Mouse (Mus musculus) forebrain, embryonic 10.5 days (tissue): Measurements from ENCODE around the gene Selenon. TPM values are rescaled to one million over a fixed set of nuclear protein-coding genes. Genes with fewer than 3 reads are reported as not detected.
A peak's percentile ranks its signal among the peaks of the same experiment; 100 is the strongest.
"Not testable (repeated sequence)": the region's sequence is repeated elsewhere in the genome, so short reads cannot be mapped to it uniquely, and the experiment has no call there.

Experiments
- DNase-seq: peaks from one replicate; pipeline ENCODE4 v3.0.0-alpha.2; 2017; ENCODE audit warnings: low spot score; ENCODE audit errors: extremely low spot score
- H3K27ac ChIP-seq: fragments of 300-500 bp; sonication (generic); 2 replicates; pipeline ENCODE4 v1.5.1; 2016; ENCODE audit warnings: mild to moderate bottlenecking
- H3K27me3 ChIP-seq: fragments of 300-500 bp; sonication (generic); 2 replicates; pipeline ENCODE4 v1.6.1; 2016; ENCODE audit warnings: mild to moderate bottlenecking; ENCODE audit not compliant: poor library complexity, severe bottlenecking
- H3K36me3 ChIP-seq: fragments of 300-500 bp; sonication (generic); replicated peaks from 2 replicates; pipeline ENCODE4 v1.6.1; 2016; ENCODE audit warnings: mild to moderate bottlenecking, moderate library complexity
- H3K4me1 ChIP-seq: fragments of 300-500 bp; sonication (generic); 2 replicates; pipeline ENCODE4 v1.6.1; 2016
- H3K4me3 ChIP-seq: fragments of 300-500 bp; sonication (generic); 2 replicates; pipeline ENCODE4 v1.5.1; 2016; ENCODE audit warnings: mild to moderate bottlenecking, moderate library complexity
- H3K9me3 ChIP-seq: fragments of 300-500 bp; sonication (generic); 2 replicates; pipeline ENCODE4 v1.6.1; 2016; ENCODE audit warnings: mild to moderate bottlenecking, moderate library complexity
- WGBS: fragments of 180-500 bp; shearing (Covaris S2); methylation state at CpG from one replicate; pipeline ENCODE4 v1.1.7; 2016; 5-methylcytosine and 5-hydroxymethylcytosine counted together
- polyA plus RNA-seq: library from polyadenylated mRNA; unstranded; fragments of >200 nt; fragmentation: Nextera tagmentation; extraction: Ambion mirVana; gene quantifications from 2 replicates; pipeline ENCODE4 v1.2.1, GENCODE M21; 2016

Gene Selenon
- polyA plus RNA-seq, 1 experiment from 2014 or later = 9.3 TPM

- H3K9me3 ChIP-seq = no peaks in the 10 kb centered on the region
- H3K36me3 ChIP-seq = peaks cover 22% of the 10 kb centered on the region
- no peak for DNase-seq
- H3K4me3 ChIP-seq = peak overlapping the region; percentile 81
- H3K27me3 ChIP-seq = no peaks in the 10 kb centered on the region
- H3K4me1 ChIP-seq = peaks cover 39% of the 10 kb centered on the region
- peak overlapping the region; percentile 97 for H3K27ac ChIP-seq
- 85% methylated on average over 6 of the region's 6 CpGs for WGBS
Observed at GRCm38 (mm10) chr4:134511730-134512129, 40.2 kb downstream of the Selenon start.

- H3K27me3 ChIP-seq = no peaks in the 10 kb centered on the region
- H3K36me3 ChIP-seq = peaks cover 20% of the 10 kb centered on the region
- H3K9me3 ChIP-seq = no peaks in the 10 kb centered on the region
- H3K27ac ChIP-seq = peak within 1 kb of the TSS; percentile 97
- H3K4me1 ChIP-seq = peaks cover 39% of the 10 kb centered on the region
- peak; percentile 94 for DNase-seq
- peak within 1 kb of the TSS; percentile 81 for H3K4me3 ChIP-seq
- under 1% methylated on average over 42 of the region's 42 CpGs for WGBS
Observed at GRCm38 (mm10) chr4:134510845-134511411, 41.0 kb downstream of the Selenon start, which contains the start of gene Aunip. Gene Aunip, plus strand, starts transcription at chr4:134510999.

GRCm38 (mm10) chr4:134510396-134510795 is 41.6 kb downstream of the Selenon start:
- WGBS = 73% methylated on average over 4 of the region's 4 CpGs
- Histone ChIP-seq H3K4me1 (peaks cover 39% of the 10 kb centered on the region), H3K27me3 (no peaks in the 10 kb centered on the region), H3K4me3 (peak overlapping the region; percentile 81), H3K36me3 (peaks cover 20% of the 10 kb centered on the region), H3K9me3 (no peaks in the 10 kb centered on the region), H3K27ac (0 out of 2 replicates have a peak overlapping the region, but pooled peaks have one; percentile 35)
- DNase-seq = no peak

- H3K36me3 ChIP-seq = no peaks in the 10 kb centered on the region
- H3K4me3 ChIP-seq = no peak overlapping the region
- DNase-seq = no peak
- H3K27ac ChIP-seq = no peak overlapping the region
- H3K4me1 ChIP-seq = peaks cover 8% of the 10 kb centered on the region
- no peaks in the 10 kb centered on the region for H3K27me3 ChIP-seq
- WGBS = 87% methylated on average over 19 of the region's 19 CpGs
- no peaks in the 10 kb centered on the region for H3K9me3 ChIP-seq
Observed at GRCm38 (mm10) chr4:134506713-134507112, 45.3 kb downstream of the Selenon start.

GRCm38 (mm10) chr4:134505966-134506594 is 45.9 kb downstream of the Selenon start:
- H3K36me3 ChIP-seq = no peaks in the 10 kb centered on the region
- WGBS = 67% methylated on average over 3 of the region's 4 CpGs
- no peaks in the 10 kb centered on the region for H3K27me3 ChIP-seq
- no peaks in the 10 kb centered on the region for H3K9me3 ChIP-seq
- H3K4me3 ChIP-seq = no peak overlapping the region
- H3K4me1 ChIP-seq = peaks cover 2% of the 10 kb centered on the region; the same call in 1 of the 2 replicates
- no peak overlapping the region for H3K27ac ChIP-seq
- no peak for DNase-seq

- DNase-seq = no peak
- Histone ChIP-seq H3K4me1 (no peaks in the 10 kb centered on the region), H3K27ac (no peak overlapping the region), H3K27me3 (no peaks in the 10 kb centered on the region), H3K9me3 (no peaks in the 10 kb centered on the region), H3K36me3 (no peaks in the 10 kb centered on the region), H3K4me3 (no peak overlapping the region)
- WGBS = 92% methylated on average over 4 of the region's 4 CpGs
Observed at GRCm38 (mm10) chr4:134505303-134505789, 46.6 kb downstream of the Selenon start.

- no peak overlapping the region for H3K27ac ChIP-seq
- no peaks in the 10 kb centered on the region for H3K9me3 ChIP-seq
- no peak overlapping the region for H3K4me3 ChIP-seq
- DNase-seq = no peak
- H3K36me3 ChIP-seq = no peaks in the 10 kb centered on the region
- no peaks in the 10 kb centered on the region for H3K27me3 ChIP-seq
- 83% methylated on average over 4 of the region's 4 CpGs for WGBS
- no peaks in the 10 kb centered on the region for H3K4me1 ChIP-seq
Observed at GRCm38 (mm10) chr4:134503686-134504357, 48.1 kb downstream of the Selenon start.

GRCm38 (mm10) chr4:134501095-134501494 is 50.9 kb downstream of the Selenon start:
- 91% methylated on average over 6 of the region's 6 CpGs for WGBS

GRCm38 (mm10) chr4:134498983-134499382 is 53.0 kb downstream of the Selenon start:
- Histone ChIP-seq H3K4me1 (peaks cover 33% of the 10 kb centered on the region), H3K27me3 (peaks cover 32% of the 10 kb centered on the region)
- H3K36me3 ChIP-seq, H3K4me3 ChIP-seq, DNase-seq, H3K9me3 ChIP-seq, H3K27ac ChIP-seq: not testable (repeated sequence)
- 89% methylated on average over 6 of the region's 6 CpGs for WGBS

More at GRCm38 (mm10) chr4:134501095-134501494, 50.9 kb downstream of the Selenon start:
- no peaks in the 10 kb centered on the region for H3K36me3 ChIP-seq
- H3K9me3 ChIP-seq = no peaks in the 10 kb centered on the region
- no peak overlapping the region for H3K27ac ChIP-seq
- H3K4me1 ChIP-seq = peaks cover 17% of the 10 kb centered on the region
- H3K4me3 ChIP-seq = no peak overlapping the region
- H3K27me3 ChIP-seq = peaks cover 26% of the 10 kb centered on the region
- DNase-seq = no peak

- no peaks in the 10 kb centered on the region for H3K36me3 ChIP-seq
- peaks cover 32% of the 10 kb centered on the region for H3K27me3 ChIP-seq
- no peak for DNase-seq
- peaks cover 33% of the 10 kb centered on the region for H3K4me1 ChIP-seq
- 86% methylated on average over 12 of the region's 12 CpGs for WGBS
- H3K4me3 ChIP-seq = no peak overlapping the region
- H3K9me3 ChIP-seq = no peaks in the 10 kb centered on the region
- no peak overlapping the region for H3K27ac ChIP-seq
Observed at GRCm38 (mm10) chr4:134497986-134498731, 53.8 kb downstream of the Selenon start.

GRCm38 (mm10) chr4:134497223-134497622 is 54.7 kb downstream of the Selenon start:
- Histone ChIP-seq H3K27me3 (peaks cover 32% of the 10 kb centered on the region), H3K4me1 (peaks cover 33% of the 10 kb centered on the region), H3K4me3 (peak overlapping the region; percentile 66), H3K9me3 (no peaks in the 10 kb centered on the region), H3K27ac (peak overlapping the region; percentile 80), H3K36me3 (no peaks in the 10 kb centered on the region)
- no peak for DNase-seq
- WGBS = 16% methylated on average over 6 of the region's 6 CpGs

- 3% methylated on average over 35 of the region's 35 CpGs for WGBS
- Histone ChIP-seq H3K4me3 (peak within 1 kb of the TSS; percentile 66), H3K9me3 (no peaks in the 10 kb centered on the region), H3K4me1 (peaks cover 33% of the 10 kb centered on the region), H3K36me3 (no peaks in the 10 kb centered on the region), H3K27me3 (peaks cover 32% of the 10 kb centered on the region), H3K27ac (peak within 1 kb of the TSS; percentile 80)
- peak; percentile 58 for DNase-seq
Observed at GRCm38 (mm10) chr4:134496595-134497210, 55.3 kb downstream of the Selenon start, which contains the start of gene Paqr7. Gene Paqr7, plus strand, starts transcription at chr4:134496697.
